Mouse (Mus musculus): ENCODE measurements around the gene Ccdc183.

GRCm38 (mm10) chr2:25664125-25664524, 46.6 kb upstream of the Ccdc183 start:
- no peak for TF ChIP-seq CTCF (IDR thresholded peaks at IDR 0.05; ENCODE audit: low read depth)
- TF ChIP-seq EP300 (IDR thresholded peaks at IDR 0.05; ENCODE audit: low read depth) = no peak

Data from liver, embryonic 14.5 days (tissue).